Mouse (Mus musculus) stomach, embryonic 16.5 days (tissue): Measurements from ENCODE around the gene Abraxas2. TPM values are rescaled to one million over a fixed set of nuclear protein-coding genes. Genes with fewer than 3 reads are reported as not detected.

ENCODE experiments used
- ATAC-seq: fragments of 200-750 bp; cut with Nextera tagmentation; 2 replicates; pipeline ENCODE4 v1.8.0; 2017; ENCODE audit warnings: moderate number of reproducible peaks, moderate TSS enrichment; ENCODE audit not compliant: insufficient read depth, low FRiP score
- H3K27ac ChIP-seq: fragments of 300-500 bp; sonication (generic); 2 replicates; pipeline ENCODE4 v1.5.1; 2014; ENCODE audit warnings: low read length
- H3K27me3 ChIP-seq: fragments of 300-500 bp; sonication (generic); 2 replicates; pipeline ENCODE4 v1.6.1; 2014; ENCODE audit warnings: low read length, control low read depth, mixed read lengths; ENCODE audit not compliant: control insufficient read depth, insufficient read depth
- H3K36me3 ChIP-seq: fragments of 300-500 bp; sonication (generic); 2 replicates; pipeline ENCODE4 v1.6.1; 2014; ENCODE audit warnings: low read length; ENCODE audit not compliant: control insufficient read depth, insufficient read depth
- H3K4me1 ChIP-seq: fragments of 300-500 bp; sonication (generic); 2 replicates; pipeline ENCODE4 v1.6.1; 2014; ENCODE audit warnings: low read length, control low read depth, mixed read lengths; ENCODE audit not compliant: control insufficient read depth, insufficient read depth
- H3K4me2 ChIP-seq: fragments of 300-500 bp; sonication (generic); 2 replicates; pipeline ENCODE4 v1.6.1; 2014; ENCODE audit warnings: low read depth, low read length, mixed read lengths
- H3K4me3 ChIP-seq: fragments of 300-500 bp; sonication (generic); replicated peaks from 2 replicates; pipeline ENCODE4 v1.5.1; 2014; ENCODE audit warnings: mild to moderate bottlenecking, low read length
- H3K9ac ChIP-seq: fragments of 300-500 bp; sonication (generic); 2 replicates; pipeline ENCODE4 v1.6.1; 2014; ENCODE audit warnings: low read length
- H3K9me3 ChIP-seq: fragments of 300-500 bp; sonication (generic); replicated peaks from 2 replicates; pipeline ENCODE4 v1.6.1; 2016; ENCODE audit warnings: low read length, control low read depth; ENCODE audit not compliant: control insufficient read depth
- WGBS: fragments of 180-500 bp; shearing (Covaris S2); extraction: QIAGEN DNeasy Blood & Tissue Kit; methylation state at CpG from one replicate; pipeline ENCODE4 v1.1.7; 2014; 5-methylcytosine and 5-hydroxymethylcytosine counted together
- polyA plus RNA-seq: library from polyadenylated mRNA; unstranded; fragments of >200 nt; fragmentation: Nextera tagmentation; extraction: Ambion mirVana; gene quantifications from 2 replicates; pipeline ENCODE4 v1.2.1, GENCODE M21; 2015

Abraxas2 gene
- polyA plus RNA-seq, 1 experiment from 2014 or later, result 31.0 TPM

DNA sequence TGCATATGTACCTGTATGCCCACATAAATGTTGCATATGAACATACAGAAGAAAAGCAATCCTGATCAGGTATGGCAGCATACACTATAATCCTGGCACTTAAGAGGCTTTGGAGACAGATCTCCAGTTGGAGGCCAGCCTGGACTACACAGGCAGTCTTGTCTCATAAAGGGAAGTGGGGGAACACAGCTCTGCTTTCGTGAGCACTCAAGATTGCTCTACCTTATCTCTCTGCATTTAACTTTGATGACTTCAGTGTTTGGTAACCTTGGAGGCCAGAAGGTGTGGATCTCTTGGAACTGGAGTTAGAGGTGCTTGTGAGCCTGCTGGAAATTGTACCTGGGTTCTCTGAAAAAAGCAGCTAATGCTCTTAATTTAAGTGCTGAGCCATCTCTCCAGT lies 21.3 kb downstream of the Abraxas2 start:
- no peak for ATAC-seq
- Histone ChIP-seq H3K27me3 (no peaks in the 10 kb centered on the region), H3K4me2 (no peak overlapping the region), H3K9me3 (no peaks in the 10 kb centered on the region), H3K4me1 (no peaks in the 10 kb centered on the region), H3K4me3 (no peak overlapping the region), H3K36me3 (peaks cover 40% of the 10 kb centered on the region), H3K9ac (no peak overlapping the region), H3K27ac (no peak overlapping the region)
- 83% methylated on average over 1 of the region's 1 CpGs for WGBS

DNA sequence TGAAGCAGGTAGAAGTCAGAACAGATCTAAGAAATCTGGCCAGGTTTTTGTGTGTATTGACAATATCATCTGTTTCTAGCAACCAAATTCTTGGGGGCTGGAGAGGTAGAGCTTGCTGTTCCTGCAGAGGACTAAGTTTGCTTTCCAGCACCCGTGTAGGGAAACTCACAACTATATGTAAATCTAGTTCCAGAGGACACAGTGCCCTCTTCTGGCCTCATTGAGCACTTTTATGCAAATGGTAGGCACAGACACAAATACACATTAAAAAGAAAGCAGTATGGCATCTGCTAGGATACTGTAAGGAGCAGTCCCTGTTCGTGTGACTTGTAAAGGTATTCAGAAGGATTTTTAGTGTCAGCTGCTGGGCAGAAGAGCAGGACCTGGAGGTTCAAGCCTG lies 23.3 kb downstream of the Abraxas2 start:
- Histone ChIP-seq H3K36me3 (peaks cover 28% of the 10 kb centered on the region), H3K27ac (no peak overlapping the region), H3K4me1 (no peaks in the 10 kb centered on the region), H3K4me3 (no peak overlapping the region), H3K9me3 (no peaks in the 10 kb centered on the region), H3K4me2 (no peak overlapping the region), H3K9ac (no peak overlapping the region), H3K27me3 (no peaks in the 10 kb centered on the region)
- no peak for ATAC-seq
- WGBS, result 68% methylated on average over 2 of the region's 2 CpGs

DNA sequence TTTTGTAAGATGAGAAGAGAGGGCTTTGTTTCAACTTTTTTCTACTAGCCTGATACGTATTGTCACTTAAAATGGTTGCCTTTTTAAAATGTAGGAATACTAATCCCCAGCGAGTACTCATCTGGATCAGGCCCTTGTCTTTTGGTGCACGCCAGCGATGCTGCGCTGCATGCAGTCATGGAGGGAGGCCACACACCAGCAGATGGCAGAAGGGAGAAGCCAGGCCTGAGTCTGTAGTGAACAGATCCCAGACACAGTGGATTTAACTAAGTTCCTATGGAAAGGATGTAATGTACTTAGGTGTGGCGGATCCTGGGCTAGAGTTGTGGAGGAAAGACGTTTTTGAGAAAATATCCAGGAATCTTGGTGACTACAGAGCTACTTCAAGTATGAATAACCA lies 25.0 kb downstream of the Abraxas2 start:
- H3K4me1 ChIP-seq, result no peaks in the 10 kb centered on the region
- WGBS, result 90% methylated on average over 7 of the region's 7 CpGs
- H3K4me2 ChIP-seq, result no peak overlapping the region
- H3K9ac ChIP-seq, result no peak overlapping the region
- H3K27me3 ChIP-seq, result no peaks in the 10 kb centered on the region
- no peak for ATAC-seq
- H3K36me3 ChIP-seq, result peaks cover 25% of the 10 kb centered on the region
- no peak overlapping the region for H3K4me3 ChIP-seq
- H3K27ac ChIP-seq, result no peak overlapping the region
- no peaks in the 10 kb centered on the region for H3K9me3 ChIP-seq

DNA sequence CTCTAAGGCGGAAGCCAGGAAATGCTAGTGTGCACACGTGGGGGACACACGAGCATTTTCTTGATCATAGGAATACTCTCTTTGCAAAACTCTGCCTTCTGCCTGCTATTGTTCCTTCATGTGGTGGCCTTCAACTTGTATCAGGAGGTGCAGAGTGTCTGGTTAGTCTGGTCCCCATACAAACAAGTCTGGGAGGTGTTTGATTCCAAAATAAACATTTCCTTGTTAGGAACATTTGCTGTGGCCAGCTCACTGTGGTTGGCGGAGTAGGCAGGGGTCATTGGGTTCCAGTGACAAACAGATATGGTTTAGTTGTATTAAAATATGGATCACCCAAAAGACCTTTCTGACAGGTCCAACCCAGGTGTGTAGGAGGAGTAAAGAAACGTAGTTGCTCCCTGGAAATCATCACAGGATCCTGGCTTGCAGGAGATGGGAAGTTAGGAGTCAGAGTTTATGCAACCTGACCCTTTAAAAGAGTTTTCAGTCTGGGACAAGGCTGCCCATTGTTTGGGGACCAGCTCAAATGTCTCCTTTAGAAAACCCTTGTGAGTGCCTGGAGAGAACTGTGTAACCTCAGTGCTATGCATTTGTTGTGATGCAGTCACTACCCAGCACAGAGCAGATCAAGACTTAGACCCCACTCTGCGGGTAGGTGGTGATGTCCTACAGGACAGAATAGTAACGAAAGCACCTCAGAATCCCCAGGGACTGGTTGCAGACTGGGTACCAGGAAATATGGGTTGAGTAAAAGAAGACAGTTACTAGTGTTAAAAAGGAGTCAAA lies 28.2 kb downstream of the Abraxas2 start:
- no peaks in the 10 kb centered on the region for H3K9me3 ChIP-seq
- H3K4me1 ChIP-seq, result no peaks in the 10 kb centered on the region
- peak overlapping the region; percentile 48; the same call in 1 of the 2 replicates for H3K27ac ChIP-seq
- H3K36me3 ChIP-seq, result peaks cover 16% of the 10 kb centered on the region
- H3K9ac ChIP-seq, result no peak overlapping the region
- no peak overlapping the region for H3K4me3 ChIP-seq
- ATAC-seq, result no peak
- 42% methylated on average over 7 of the region's 7 CpGs for WGBS
- H3K27me3 ChIP-seq, result no peaks in the 10 kb centered on the region
- H3K4me2 ChIP-seq, result no peak overlapping the region

DNA sequence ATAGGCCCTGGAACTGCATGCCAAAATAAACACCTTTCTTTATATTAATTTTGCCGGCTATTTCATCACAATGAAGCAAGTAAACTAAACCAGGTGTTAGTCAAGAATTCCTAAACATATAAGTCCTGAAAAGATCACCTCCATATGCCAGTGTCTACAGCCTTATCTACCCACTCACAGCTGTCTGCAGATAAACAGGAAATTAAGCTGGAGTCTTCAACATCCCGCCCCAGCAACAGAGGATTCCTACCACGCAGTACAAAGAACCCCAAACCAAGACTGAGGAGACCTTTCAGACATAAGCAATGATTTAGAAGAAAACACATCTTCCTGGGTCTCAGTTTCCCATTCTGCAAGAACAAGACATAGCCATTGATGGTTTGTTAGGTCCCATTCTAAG lies 29.0 kb downstream of the Abraxas2 start:
- H3K27me3 ChIP-seq, result no peaks in the 10 kb centered on the region
- WGBS, result 49% methylated on average over 3 of the region's 3 CpGs

GRCm38 (mm10) chr7:132888518-132889249 lies 29.7 kb downstream of the Abraxas2 start:
- H3K9ac ChIP-seq, result no peak overlapping the region
- ATAC-seq, result no peak
- 65% methylated on average over 4 of the region's 4 CpGs for WGBS
- no peak overlapping the region for H3K27ac ChIP-seq
- H3K4me3 ChIP-seq, result no peak overlapping the region
- H3K4me2 ChIP-seq, result no peak overlapping the region
- peaks cover 5% of the 10 kb centered on the region; the same call in 1 of the 2 replicates for H3K36me3 ChIP-seq
- H3K4me1 ChIP-seq, result no peaks in the 10 kb centered on the region
- H3K27me3 ChIP-seq, result no peaks in the 10 kb centered on the region
- H3K9me3 ChIP-seq, result no peaks in the 10 kb centered on the region

More for the DNA sequence above, 29.0 kb downstream of the Abraxas2 start:
- no peaks in the 10 kb centered on the region for H3K4me1 ChIP-seq
- H3K27ac ChIP-seq, result no peak overlapping the region
- no peaks in the 10 kb centered on the region for H3K9me3 ChIP-seq
- no peak overlapping the region for H3K9ac ChIP-seq
- no peak overlapping the region for H3K4me2 ChIP-seq
- peaks cover 10% of the 10 kb centered on the region for H3K36me3 ChIP-seq
- ATAC-seq, result no peak
- no peak overlapping the region for H3K4me3 ChIP-seq

GRCm38 (mm10) chr7:132889691-132890090 lies 30.7 kb downstream of the Abraxas2 start:
- ATAC-seq, result no peak
- 93% methylated on average over 8 of the region's 8 CpGs for WGBS

DNA sequence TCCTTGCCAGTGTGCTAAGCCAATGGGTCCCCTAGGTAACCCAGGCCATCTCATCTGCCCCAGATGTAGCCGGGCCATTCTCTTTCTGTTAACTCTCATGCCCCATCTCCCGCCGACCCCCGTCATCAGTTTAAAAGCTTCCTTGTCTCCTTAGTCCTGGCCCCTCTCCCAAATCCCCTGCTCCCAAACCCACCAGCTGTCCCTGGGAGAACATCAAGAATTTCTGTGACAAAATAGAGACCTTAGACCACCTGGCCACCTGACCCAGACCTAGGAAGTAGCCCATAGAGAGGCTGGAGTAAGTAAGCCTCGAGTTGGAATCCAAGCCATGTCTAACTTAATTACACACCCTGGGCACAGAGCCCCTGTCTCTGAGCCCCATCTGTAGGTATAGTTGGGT lies 31.2 kb downstream of the Abraxas2 start:
- H3K36me3 ChIP-seq, result no peaks in the 10 kb centered on the region

More at GRCm38 (mm10) chr7:132889691-132890090, 30.7 kb downstream of the Abraxas2 start:
- Histone ChIP-seq H3K27me3 (no peaks in the 10 kb centered on the region), H3K9ac (no peak overlapping the region), H3K9me3 (no peaks in the 10 kb centered on the region), H3K4me2 (no peak overlapping the region), H3K4me3 (no peak overlapping the region), H3K4me1 (no peaks in the 10 kb centered on the region), H3K36me3 (no peaks in the 10 kb centered on the region), H3K27ac (no peak overlapping the region)

DNA sequence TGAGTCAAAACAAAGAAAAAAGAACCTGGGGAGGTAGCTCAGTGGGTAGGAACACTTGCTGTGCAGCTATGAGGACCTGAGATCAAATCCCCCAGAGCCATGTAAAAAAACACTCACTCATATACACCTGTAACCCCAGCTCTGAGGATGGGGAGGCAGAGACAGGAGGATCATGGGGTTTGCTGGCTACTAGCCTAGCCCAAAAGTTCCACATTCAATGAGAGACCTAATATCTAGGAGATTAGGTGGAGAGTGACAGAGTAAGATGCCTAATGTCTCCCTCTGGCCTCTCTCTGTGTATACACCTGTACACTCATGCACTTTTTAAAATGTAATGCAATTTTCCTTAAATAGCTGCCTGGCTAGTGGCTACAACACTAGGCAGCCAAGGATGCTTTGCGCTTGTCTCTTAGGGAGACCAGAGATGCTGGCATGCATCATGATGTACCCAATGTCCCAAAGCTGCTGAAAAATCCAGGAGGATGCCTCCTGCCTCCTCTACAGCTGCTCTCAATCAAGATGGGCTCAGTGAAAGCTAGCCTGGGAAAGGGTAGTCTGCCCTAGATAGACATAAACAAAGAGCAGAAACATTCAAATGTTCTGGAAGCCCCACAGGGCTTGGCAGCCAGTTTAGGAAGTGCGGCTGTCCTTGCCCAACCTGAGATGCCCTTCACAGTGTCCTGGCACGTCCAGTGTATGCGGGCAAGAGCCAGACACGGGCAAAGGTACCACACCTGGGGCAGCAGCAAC lies 32.7 kb downstream of the Abraxas2 start:
- Histone ChIP-seq H3K4me2 (no peak overlapping the region), H3K4me3 (no peak overlapping the region), H3K9ac (no peak overlapping the region), H3K27ac (no peak overlapping the region), H3K4me1 (no peaks in the 10 kb centered on the region), H3K9me3 (no peaks in the 10 kb centered on the region; the same call in 1 of the 2 replicates), H3K27me3 (no peaks in the 10 kb centered on the region), H3K36me3 (no peaks in the 10 kb centered on the region)
- no peak for ATAC-seq
- WGBS, result 81% methylated on average over 5 of the region's 5 CpGs

More for the DNA sequence above, 31.2 kb downstream of the Abraxas2 start:
- Histone ChIP-seq H3K9me3 (no peaks in the 10 kb centered on the region), H3K4me1 (no peaks in the 10 kb centered on the region), H3K4me2 (no peak overlapping the region), H3K27ac (no peak overlapping the region), H3K4me3 (no peak overlapping the region), H3K9ac (no peak overlapping the region), H3K27me3 (no peaks in the 10 kb centered on the region)
- ATAC-seq, result no peak
- 85% methylated on average over 5 of the region's 5 CpGs for WGBS
